Mouse (Mus musculus): ENCODE measurements around the gene Phc1. TPM values are rescaled to one million over a fixed set of nuclear protein-coding genes. Genes with fewer than 3 reads are reported as not detected.
"Not testable (repeated sequence)": the region's sequence is repeated elsewhere in the genome, so short reads cannot be mapped to it uniquely, and the experiment has no call there.

Phc1 gene
- polyA plus RNA-seq (2014; fragmentation: Nextera tagmentation; extraction: Ambion mirVana), result 15.7 and 17.1 TPM in 2 replicates

- Histone ChIP-seq H3K27me3 (ENCODE audit: control insufficient read depth, insufficient read depth, low read length) (no peaks in the 10 kb centered on the region), H3K36me3 (ENCODE audit: control insufficient read depth, insufficient read depth, low read length) (peaks cover 2% of the 10 kb centered on the region; the same call in 1 of the 2 replicates), H3K9me3 (replicated peaks; ENCODE audit: control insufficient read depth, low read length) (no peaks in the 10 kb centered on the region), H3K4me3 (ENCODE audit: low read depth, low read length) (peak within 1 kb of the TSS; percentile 76), H3K27ac (ENCODE audit: low read depth, low read length) (peak within 1 kb of the TSS; percentile 91), H3K4me2 (peak within 1 kb of the TSS; percentile 60), H3K4me1 (ENCODE audit: control insufficient read depth, insufficient read depth, low read length) (peaks cover 15% of the 10 kb centered on the region), H3K9ac (ENCODE audit: low read depth, low read length) (peak within 1 kb of the TSS; percentile 79)
- 2% methylated on average over 17 of the region's 17 CpGs for WGBS (ENCODE audit: insufficient replicate concordance)
- ATAC-seq (replicated peaks; ENCODE audit: insufficient number of reproducible peaks, low FRiP score, low TSS enrichment), result no peak
Measured at GRCm38 (mm10) chr6:122340349-122341000, at the start of gene Phc1. Gene Phc1, minus strand, starts transcription at chr6:122340561.

DNA sequence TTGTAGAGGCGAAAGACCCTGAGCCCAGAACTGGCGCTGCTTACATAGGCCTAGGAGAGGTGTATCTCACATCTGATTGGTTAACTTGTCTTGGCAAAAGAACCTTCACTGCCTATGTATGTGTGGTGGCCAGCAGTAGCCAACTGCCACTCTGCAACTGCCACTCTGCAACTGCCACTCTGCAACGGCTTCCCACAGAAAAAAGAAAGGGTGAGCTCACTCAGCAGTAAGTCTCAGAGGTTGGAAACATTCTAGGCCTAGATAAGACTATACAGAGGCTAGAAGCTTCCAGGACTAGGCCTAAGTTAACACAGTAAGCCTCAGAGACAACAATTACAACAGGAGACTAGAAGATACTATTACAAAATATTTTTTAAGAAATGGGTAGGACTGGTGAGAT lies 49.6 kb upstream of the Phc1 start:
- H3K4me1 ChIP-seq (ENCODE audit: control insufficient read depth, insufficient read depth, low read length), result peaks cover 27% of the 10 kb centered on the region
- 75% methylated on average over 3 of the region's 3 CpGs for whole genome bisulfite sequencing (ENCODE audit: insufficient replicate concordance)
- not testable (repeated sequence) for ATAC-seq (replicated peaks; ENCODE audit: insufficient number of reproducible peaks, low FRiP score, low TSS enrichment)

GRCm38 (mm10) chr6:122387177-122388028 lies 47.0 kb upstream of the Phc1 start:
- not testable (repeated sequence) for H3K9ac ChIP-seq (ENCODE audit: low read depth, low read length); H3K36me3 ChIP-seq (ENCODE audit: control insufficient read depth, insufficient read depth, low read length); H3K27me3 ChIP-seq (ENCODE audit: control insufficient read depth, insufficient read depth, low read length); H3K4me2 ChIP-seq; H3K4me3 ChIP-seq (ENCODE audit: low read depth, low read length); ATAC-seq (replicated peaks; ENCODE audit: insufficient number of reproducible peaks, low FRiP score, low TSS enrichment); H3K27ac ChIP-seq (ENCODE audit: low read depth, low read length); H3K9me3 ChIP-seq (replicated peaks; ENCODE audit: control insufficient read depth, low read length)
- H3K4me1 ChIP-seq (ENCODE audit: control insufficient read depth, insufficient read depth, low read length), result peaks cover 10% of the 10 kb centered on the region
- WGBS (ENCODE audit: insufficient replicate concordance), result 80% methylated on average over 12 of the region's 12 CpGs

More for the DNA sequence above, 49.6 kb upstream of the Phc1 start:
- H3K27ac ChIP-seq (ENCODE audit: low read depth, low read length); H3K36me3 ChIP-seq (ENCODE audit: control insufficient read depth, insufficient read depth, low read length); H3K9me3 ChIP-seq (replicated peaks; ENCODE audit: control insufficient read depth, low read length); H3K4me3 ChIP-seq (ENCODE audit: low read depth, low read length); H3K9ac ChIP-seq (ENCODE audit: low read depth, low read length); H3K27me3 ChIP-seq (ENCODE audit: control insufficient read depth, insufficient read depth, low read length): not testable (repeated sequence)
- peak overlapping the region; percentile 45 for H3K4me2 ChIP-seq

DNA sequence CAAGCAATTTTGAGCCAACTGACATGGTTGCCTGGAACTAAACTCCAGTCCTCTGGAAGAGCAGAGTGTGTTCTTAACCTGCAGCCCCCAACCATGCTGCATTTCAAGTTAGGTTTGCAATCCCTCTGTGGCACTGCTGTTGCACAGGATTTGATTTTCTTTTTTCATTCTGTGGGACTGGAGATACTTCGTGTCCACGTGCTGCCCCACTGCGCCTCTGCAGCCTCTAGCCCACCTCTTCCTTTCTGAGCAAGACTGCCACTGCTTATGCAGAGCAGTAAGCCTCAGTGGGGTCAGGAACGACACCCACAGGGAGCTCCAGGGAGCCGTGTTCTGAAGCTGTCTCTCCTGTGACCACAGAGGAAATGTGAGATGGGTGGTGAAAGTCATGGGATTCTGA lies 45.4 kb upstream of the Phc1 start:
- Histone ChIP-seq H3K36me3 (ENCODE audit: control insufficient read depth, insufficient read depth, low read length) (no peaks in the 10 kb centered on the region), H3K27ac (ENCODE audit: low read depth, low read length) (no peak overlapping the region), H3K9ac (ENCODE audit: low read depth, low read length) (no peak overlapping the region), H3K27me3 (ENCODE audit: control insufficient read depth, insufficient read depth, low read length) (no peaks in the 10 kb centered on the region), H3K4me3 (ENCODE audit: low read depth, low read length) (no peak overlapping the region), H3K4me2 (no peak overlapping the region), H3K9me3 (replicated peaks; ENCODE audit: control insufficient read depth, low read length) (no peaks in the 10 kb centered on the region), H3K4me1 (ENCODE audit: control insufficient read depth, insufficient read depth, low read length) (peaks cover 2% of the 10 kb centered on the region; the same call in 1 of the 2 replicates)
- 58% methylated on average over 5 of the region's 5 CpGs for WGBS (ENCODE audit: insufficient replicate concordance)
- no peak for ATAC-seq (replicated peaks; ENCODE audit: insufficient number of reproducible peaks, low FRiP score, low TSS enrichment)

DNA sequence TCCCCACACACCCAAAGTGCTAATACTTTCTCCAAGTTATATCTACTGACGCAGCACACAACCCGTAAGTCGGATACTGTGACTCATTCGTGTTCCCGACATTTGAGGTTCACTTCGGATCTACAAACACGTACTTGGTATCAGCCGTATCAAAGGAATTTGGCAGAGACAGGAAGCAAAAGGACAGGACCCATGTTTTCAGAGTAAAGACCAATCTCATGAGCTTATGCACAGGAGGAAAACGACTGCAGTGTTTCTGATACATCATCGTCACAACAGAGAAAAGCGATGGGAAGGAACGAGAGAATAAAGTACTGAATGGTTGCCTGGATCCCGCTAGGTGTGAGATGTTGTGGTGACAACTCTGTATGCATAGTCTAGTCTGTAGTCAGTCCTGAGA lies 44.5 kb upstream of the Phc1 start:
- no peak overlapping the region for H3K9ac ChIP-seq (ENCODE audit: low read depth, low read length)
- H3K36me3 ChIP-seq (ENCODE audit: control insufficient read depth, insufficient read depth, low read length), result no peaks in the 10 kb centered on the region
- H3K4me1 ChIP-seq (ENCODE audit: control insufficient read depth, insufficient read depth, low read length), result no peaks in the 10 kb centered on the region
- no peaks in the 10 kb centered on the region for H3K9me3 ChIP-seq (replicated peaks; ENCODE audit: control insufficient read depth, low read length)
- 71% methylated on average over 13 of the region's 13 CpGs for WGBS (ENCODE audit: insufficient replicate concordance)
- H3K4me3 ChIP-seq (ENCODE audit: low read depth, low read length), result no peak overlapping the region
- H3K27ac ChIP-seq (ENCODE audit: low read depth, low read length), result no peak overlapping the region
- no peak overlapping the region for H3K4me2 ChIP-seq
- no peak for ATAC-seq (replicated peaks; ENCODE audit: insufficient number of reproducible peaks, low FRiP score, low TSS enrichment)
- no peaks in the 10 kb centered on the region for H3K27me3 ChIP-seq (ENCODE audit: control insufficient read depth, insufficient read depth, low read length)

GRCm38 (mm10) chr6:122383211-122383610 lies 42.9 kb upstream of the Phc1 start:
- Histone ChIP-seq H3K4me1 (ENCODE audit: control insufficient read depth, insufficient read depth, low read length) (no peaks in the 10 kb centered on the region), H3K27me3 (ENCODE audit: control insufficient read depth, insufficient read depth, low read length) (no peaks in the 10 kb centered on the region), H3K9ac (ENCODE audit: low read depth, low read length) (no peak overlapping the region), H3K4me2 (no peak overlapping the region), H3K4me3 (ENCODE audit: low read depth, low read length) (no peak overlapping the region), H3K27ac (ENCODE audit: low read depth, low read length) (no peak overlapping the region), H3K9me3 (replicated peaks; ENCODE audit: control insufficient read depth, low read length) (no peaks in the 10 kb centered on the region), H3K36me3 (ENCODE audit: control insufficient read depth, insufficient read depth, low read length) (no peaks in the 10 kb centered on the region)
- 69% methylated on average over 5 of the region's 5 CpGs for WGBS (ENCODE audit: insufficient replicate concordance)
- ATAC-seq (replicated peaks; ENCODE audit: insufficient number of reproducible peaks, low FRiP score, low TSS enrichment), result no peak

DNA sequence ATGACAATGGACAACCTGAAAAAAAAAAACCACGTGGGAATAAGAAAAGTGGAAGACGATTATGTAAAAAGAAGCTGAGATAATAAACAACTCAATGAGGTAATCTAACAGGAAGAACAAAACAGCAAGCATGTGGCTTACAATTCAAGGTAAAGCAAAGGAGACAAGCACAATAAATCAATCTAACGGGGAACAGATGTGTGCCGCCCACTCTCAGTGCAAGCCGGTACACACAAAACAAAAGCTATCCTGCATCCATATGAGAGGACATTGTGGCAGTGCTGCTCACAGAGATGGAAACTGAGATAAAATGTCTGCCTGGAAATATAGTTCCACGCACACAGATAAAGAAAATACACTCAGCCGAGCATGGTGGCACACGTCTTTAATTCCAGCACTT lies 41.7 kb upstream of the Phc1 start:
- ATAC-seq (replicated peaks; ENCODE audit: insufficient number of reproducible peaks, low FRiP score, low TSS enrichment), result no peak
- 77% methylated on average over 8 of the region's 8 CpGs for WGBS (ENCODE audit: insufficient replicate concordance)
- Histone ChIP-seq H3K4me3 (ENCODE audit: low read depth, low read length) (no peak overlapping the region), H3K9me3 (replicated peaks; ENCODE audit: control insufficient read depth, low read length) (no peaks in the 10 kb centered on the region), H3K27me3 (ENCODE audit: control insufficient read depth, insufficient read depth, low read length) (no peaks in the 10 kb centered on the region), H3K4me2 (no peak overlapping the region), H3K36me3 (ENCODE audit: control insufficient read depth, insufficient read depth, low read length) (no peaks in the 10 kb centered on the region), H3K9ac (ENCODE audit: low read depth, low read length) (no peak overlapping the region), H3K4me1 (ENCODE audit: control insufficient read depth, insufficient read depth, low read length) (no peaks in the 10 kb centered on the region), H3K27ac (ENCODE audit: low read depth, low read length) (no peak overlapping the region)

DNA sequence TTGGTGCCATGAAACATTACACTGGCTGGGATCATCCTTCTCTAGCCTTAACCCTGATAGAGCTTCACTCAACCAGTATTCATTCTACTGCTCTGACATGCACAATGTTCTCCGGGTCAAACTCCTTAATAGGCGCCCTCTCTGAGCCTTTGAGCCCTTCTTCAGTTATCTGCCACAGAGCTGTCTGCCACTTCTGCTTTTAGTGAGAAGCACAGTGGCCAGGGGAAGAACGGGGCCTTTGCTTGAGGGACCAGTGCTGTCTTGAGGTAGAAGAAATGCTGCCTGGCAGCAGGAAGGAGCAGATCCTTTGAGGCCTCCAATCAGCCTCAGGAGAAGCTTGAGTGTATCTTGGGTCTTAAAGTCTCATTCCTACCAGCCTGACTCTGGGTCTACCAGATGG lies 27.9 kb upstream of the Phc1 start:
- Histone ChIP-seq H3K36me3 (ENCODE audit: control insufficient read depth, insufficient read depth, low read length) (no peaks in the 10 kb centered on the region), H3K9me3 (replicated peaks; ENCODE audit: control insufficient read depth, low read length) (no peaks in the 10 kb centered on the region), H3K4me3 (ENCODE audit: low read depth, low read length) (no peak overlapping the region), H3K4me2 (no peak overlapping the region), H3K4me1 (ENCODE audit: control insufficient read depth, insufficient read depth, low read length) (no peaks in the 10 kb centered on the region), H3K27me3 (ENCODE audit: control insufficient read depth, insufficient read depth, low read length) (no peaks in the 10 kb centered on the region), H3K9ac (ENCODE audit: low read depth, low read length) (no peak overlapping the region), H3K27ac (ENCODE audit: low read depth, low read length) (no peak overlapping the region)
- ATAC-seq (replicated peaks; ENCODE audit: insufficient number of reproducible peaks, low FRiP score, low TSS enrichment), result no peak
- 62% methylated on average over 3 of the region's 3 CpGs for WGBS (ENCODE audit: insufficient replicate concordance)
